Mouse (Mus musculus): Measurements from ENCODE around the gene Lgals8. TPM values are rescaled to one million over a fixed set of nuclear protein-coding genes. Genes with fewer than 3 reads are reported as not detected.
A peak's percentile ranks its signal among the peaks of the same experiment; 100 is the strongest.

The Lgals8 gene
- polyA plus RNA-seq, 1 experiment from 2014 or later = 26.6 TPM

GRCm38 (mm10) chr13:12456711-12457110 is 8.0 kb downstream of the Lgals8 start:
- Histone ChIP-seq H3K36me3 (peaks cover 16% of the 10 kb centered on the region; the same call in 1 of the 2 replicates), H3K27ac (replicated peaks) (no peak overlapping the region), H3K4me2 (no peak overlapping the region), H3K9ac (replicated peaks) (no peak overlapping the region), H3K27me3 (replicated peaks) (no peaks in the 10 kb centered on the region), H3K9me3 (replicated peaks) (no peaks in the 10 kb centered on the region), H3K4me1 (peaks cover 12% of the 10 kb centered on the region), H3K4me3 (replicated peaks) (no peak overlapping the region)
- WGBS = 82% methylated on average over 7 of the region's 7 CpGs
- ATAC-seq (ENCODE audit: low FRiP score) = no peak

- H3K27me3 ChIP-seq (replicated peaks) = no peaks in the 10 kb centered on the region
- peaks cover 5% of the 10 kb centered on the region for H3K4me1 ChIP-seq
- no peak overlapping the region for H3K27ac ChIP-seq (replicated peaks)
- H3K4me3 ChIP-seq (replicated peaks) = no peak overlapping the region
- H3K4me2 ChIP-seq = no peak overlapping the region
- H3K9ac ChIP-seq (replicated peaks) = no peak overlapping the region
- peaks cover 23% of the 10 kb centered on the region for H3K36me3 ChIP-seq
- H3K9me3 ChIP-seq (replicated peaks) = no peaks in the 10 kb centered on the region
- WGBS = 86% methylated on average over 7 of the region's 7 CpGs
- ATAC-seq (ENCODE audit: low FRiP score) = no peak
Measured at GRCm38 (mm10) chr13:12454686-12455390, 9.9 kb downstream of the Lgals8 start.

GRCm38 (mm10) chr13:12453150-12453549 is 11.6 kb downstream of the Lgals8 start:
- H3K9me3 ChIP-seq (replicated peaks) = no peaks in the 10 kb centered on the region
- H3K27me3 ChIP-seq (replicated peaks) = no peaks in the 10 kb centered on the region
- H3K9ac ChIP-seq (replicated peaks) = no peak overlapping the region
- WGBS = 88% methylated on average over 14 of the region's 14 CpGs
- H3K27ac ChIP-seq (replicated peaks) = no peak overlapping the region
- no peak overlapping the region for H3K4me2 ChIP-seq
- H3K4me1 ChIP-seq = no peaks in the 10 kb centered on the region
- no peak for ATAC-seq (ENCODE audit: low FRiP score)
- H3K4me3 ChIP-seq (replicated peaks) = no peak overlapping the region
- H3K36me3 ChIP-seq = peaks cover 26% of the 10 kb centered on the region

- WGBS = 74% methylated on average over 2 of the region's 2 CpGs
- Histone ChIP-seq H3K9ac (replicated peaks) (no peak overlapping the region), H3K27me3 (replicated peaks) (no peaks in the 10 kb centered on the region), H3K9me3 (replicated peaks) (no peaks in the 10 kb centered on the region), H3K36me3 (peaks cover 49% of the 10 kb centered on the region), H3K4me1 (no peaks in the 10 kb centered on the region), H3K4me2 (no peak overlapping the region), H3K4me3 (replicated peaks) (no peak overlapping the region), H3K27ac (replicated peaks) (no peak overlapping the region)
- ATAC-seq (ENCODE audit: low FRiP score) = peak; percentile 62; the same call in 1 of the 2 replicates
Measured at GRCm38 (mm10) chr13:12442008-12442587, 22.6 kb downstream of the Lgals8 start.

- H3K4me3 ChIP-seq (replicated peaks) = no peak overlapping the region
Measured at GRCm38 (mm10) chr13:12440813-12441212, 23.9 kb downstream of the Lgals8 start.

GRCm38 (mm10) chr13:12439586-12439985 is 25.2 kb downstream of the Lgals8 start:
- H3K4me1 ChIP-seq = no peaks in the 10 kb centered on the region
- peaks cover 58% of the 10 kb centered on the region for H3K36me3 ChIP-seq
- no peaks in the 10 kb centered on the region for H3K9me3 ChIP-seq (replicated peaks)
- no peak overlapping the region for H3K4me2 ChIP-seq
- H3K9ac ChIP-seq (replicated peaks) = no peak overlapping the region
- no peak for ATAC-seq (ENCODE audit: low FRiP score)
- no peak overlapping the region for H3K4me3 ChIP-seq (replicated peaks)
- H3K27ac ChIP-seq (replicated peaks) = no peak overlapping the region
- H3K27me3 ChIP-seq (replicated peaks) = no peaks in the 10 kb centered on the region
- WGBS = 88% methylated on average over 3 of the region's 3 CpGs

More at GRCm38 (mm10) chr13:12440813-12441212, 23.9 kb downstream of the Lgals8 start:
- no peaks in the 10 kb centered on the region for H3K4me1 ChIP-seq
- no peak overlapping the region for H3K4me2 ChIP-seq
- no peaks in the 10 kb centered on the region for H3K9me3 ChIP-seq (replicated peaks)
- no peaks in the 10 kb centered on the region for H3K27me3 ChIP-seq (replicated peaks)
- WGBS = 87% methylated on average over 6 of the region's 6 CpGs
- ATAC-seq (ENCODE audit: low FRiP score) = no peak
- no peak overlapping the region for H3K27ac ChIP-seq (replicated peaks)
- H3K9ac ChIP-seq (replicated peaks) = no peak overlapping the region
- peaks cover 47% of the 10 kb centered on the region for H3K36me3 ChIP-seq

GRCm38 (mm10) chr13:12433843-12434242 is 30.9 kb downstream of the Lgals8 start:
- Histone ChIP-seq H3K4me1 (no peaks in the 10 kb centered on the region), H3K36me3 (peaks cover 85% of the 10 kb centered on the region), H3K9ac (replicated peaks) (no peak overlapping the region), H3K9me3 (replicated peaks) (no peaks in the 10 kb centered on the region), H3K4me2 (no peak overlapping the region), H3K27me3 (replicated peaks) (no peaks in the 10 kb centered on the region), H3K27ac (replicated peaks) (no peak overlapping the region), H3K4me3 (replicated peaks) (no peak overlapping the region)
- WGBS = 87% methylated on average over 5 of the region's 5 CpGs
- no peak for ATAC-seq (ENCODE audit: low FRiP score)

GRCm38 (mm10) chr13:12428556-12428955 is 36.2 kb downstream of the Lgals8 start:
- 97% methylated on average over 13 of the region's 13 CpGs for WGBS
- no peak overlapping the region for H3K4me2 ChIP-seq
- no peak overlapping the region for H3K27ac ChIP-seq (replicated peaks)
- ATAC-seq (ENCODE audit: low FRiP score) = no peak
- H3K9ac ChIP-seq (replicated peaks) = no peak overlapping the region
- H3K4me3 ChIP-seq (replicated peaks) = no peak overlapping the region
- H3K27me3 ChIP-seq (replicated peaks) = no peaks in the 10 kb centered on the region
- H3K9me3 ChIP-seq (replicated peaks) = no peaks in the 10 kb centered on the region
- no peaks in the 10 kb centered on the region for H3K4me1 ChIP-seq
- peaks cover 92% of the 10 kb centered on the region for H3K36me3 ChIP-seq

- Histone ChIP-seq H3K4me2 (no peak overlapping the region), H3K36me3 (peaks cover 91% of the 10 kb centered on the region), H3K4me1 (no peaks in the 10 kb centered on the region), H3K27me3 (replicated peaks) (no peaks in the 10 kb centered on the region), H3K4me3 (replicated peaks) (no peak overlapping the region), H3K9me3 (replicated peaks) (no peaks in the 10 kb centered on the region), H3K9ac (replicated peaks) (no peak overlapping the region), H3K27ac (replicated peaks) (no peak overlapping the region)
- WGBS = 96% methylated on average over 9 of the region's 9 CpGs
- ATAC-seq (ENCODE audit: low FRiP score) = no peak
Measured at GRCm38 (mm10) chr13:12420596-12420995, 44.1 kb downstream of the Lgals8 start.

- H3K4me1 ChIP-seq = no peaks in the 10 kb centered on the region
- no peaks in the 10 kb centered on the region for H3K9me3 ChIP-seq (replicated peaks)
- no peak for ATAC-seq (ENCODE audit: low FRiP score)
- H3K4me2 ChIP-seq = no peak overlapping the region
- H3K36me3 ChIP-seq = peaks cover 75% of the 10 kb centered on the region
- H3K27ac ChIP-seq (replicated peaks) = no peak overlapping the region
- no peak overlapping the region for H3K4me3 ChIP-seq (replicated peaks)
- H3K27me3 ChIP-seq (replicated peaks) = no peaks in the 10 kb centered on the region
- no peak overlapping the region for H3K9ac ChIP-seq (replicated peaks)
- 88% methylated on average over 8 of the region's 8 CpGs for WGBS
Measured at GRCm38 (mm10) chr13:12412016-12412415, 52.7 kb downstream of the Lgals8 start.

- Histone ChIP-seq H3K27ac (replicated peaks) (no peak overlapping the region), H3K9me3 (replicated peaks) (no peaks in the 10 kb centered on the region), H3K4me2 (no peak overlapping the region), H3K4me3 (replicated peaks) (no peak overlapping the region), H3K9ac (replicated peaks) (no peak overlapping the region), H3K4me1 (no peaks in the 10 kb centered on the region), H3K27me3 (replicated peaks) (no peaks in the 10 kb centered on the region), H3K36me3 (peaks cover 68% of the 10 kb centered on the region)
- ATAC-seq (ENCODE audit: low FRiP score) = no peak
- WGBS = 83% methylated on average over 9 of the region's 9 CpGs
Measured at GRCm38 (mm10) chr13:12408343-12409066, 56.2 kb downstream of the Lgals8 start.

- Histone ChIP-seq H3K4me3 (replicated peaks) (peak overlapping the region; percentile 96), H3K27ac (replicated peaks) (peak overlapping the region; percentile 80; the same call in 1 of the 2 replicates), H3K27me3 (replicated peaks) (peaks cover 5% of the 10 kb centered on the region; the same call in 1 of the 2 replicates), H3K36me3 (peaks cover 14% of the 10 kb centered on the region), H3K9me3 (replicated peaks) (no peaks in the 10 kb centered on the region), H3K4me2 (peak overlapping the region; percentile 98), H3K4me1 (peaks cover 10% of the 10 kb centered on the region), H3K9ac (replicated peaks) (peak overlapping the region; percentile 59)
- under 1% methylated on average over 23 of the region's 23 CpGs for WGBS
- no peak; the same call in 1 of the 2 replicates for ATAC-seq (ENCODE audit: low FRiP score)
Measured at GRCm38 (mm10) chr13:12395571-12395970, 69.2 kb downstream of the Lgals8 start.
